Mouse (Mus musculus): ENCODE data around the gene Gm4952. TPM values are rescaled to one million over a fixed set of nuclear protein-coding genes. Genes with fewer than 3 reads are reported as not detected.

Gm4952 gene
- total and polyA plus RNA-seq, 3 experiments, result 0.17 to 0.26 TPM; not detected in 1

GRCm38 (mm10) chr19:12595530-12596289, 4.1 kb upstream of the Gm4952 start:
- Histone ChIP-seq H3K4me1 (ENCODE audit: control insufficient read depth in 1 of 2, insufficient read depth in 2 of 2) (peaks cover 4 to 19% of the 10 kb centered on the region in 2 experiments), H3K79me2 (replicated peaks; ENCODE audit: control insufficient read depth, extremely low read depth, insufficient read depth, poor library complexity, severe bottlenecking) (no peaks in the 10 kb centered on the region), H3K9me3 (replicated peaks; ENCODE audit: low read length) (no peaks in the 10 kb centered on the region), H3K4me2 (ENCODE audit: insufficient read depth, low read depth, poor library complexity, severe bottlenecking) (peak overlapping the region; percentile 47), H3K9ac (ENCODE audit: insufficient read depth, low read depth) (peak overlapping the region; percentile 46), H3K36me3 (replicated peaks in 1 of 2; ENCODE audit: control insufficient read depth in 1 of 2, insufficient read depth in 1 of 2, low read length in 1 of 2) (peaks cover 2 to 15% of the 10 kb centered on the region in 2 experiments), H3K4me3 (replicated peaks in 1 of 3; ENCODE audit: low read depth in 2 of 3, low read length in 2 of 3, poor library complexity in 1 of 3) (peak overlapping the region; percentile 39 to 73 (median 63)), H3K27ac (ENCODE audit: insufficient read depth, low read depth) (no peak overlapping the region; the same call in 1 of the 2 replicates), H3K27me3 (replicated peaks) (no peaks in the 10 kb centered on the region)
- TF ChIP-seq EP300 (IDR thresholded peaks at IDR 0.05; ENCODE audit: low read length) (0 out of 2 replicates have a peak, but pooled peaks have one; percentile 8), RCOR1 (conservative IDR thresholded peaks at IDR 0.05; ENCODE audit: low read depth, low read length) (no peak), MXI1 (IDR thresholded peaks at IDR 0.05; ENCODE audit: low read depth, low read length) (peak; percentile 84; the same call in 1 of the 2 replicates), MYC (IDR thresholded peaks at IDR 0.05; ENCODE audit: low read depth, low read length) (0 out of 2 replicates have a peak, but pooled peaks have one; percentile 24), RAD21 (IDR thresholded peaks at IDR 0.05; ENCODE audit: low read depth, low read length) (peak; percentile 70), CTCF (conservative IDR thresholded peaks at IDR 0.05 in 1 of 2, IDR thresholded peaks at IDR 0.05 in 1 of 2; ENCODE audit: low read depth in 2 of 2, low read length in 2 of 2) (peak in 1 of 2 experiments; percentile 67; a peak in 2 of 4 replicates), SMC3 (IDR thresholded peaks at IDR 0.05; ENCODE audit: low read depth, low read length) (peak; percentile 68), POLR2AphosphoS2 (IDR thresholded peaks at IDR 0.05; ENCODE audit: low read depth, low read length) (no peak), GABPA (IDR thresholded peaks at IDR 0.05; ENCODE audit: insufficient replicate concordance, low read depth, low read length) (no peak), CHD2 (IDR thresholded peaks at IDR 0.05; ENCODE audit: low read length) (no peak), SIN3A (IDR thresholded peaks at IDR 0.05; ENCODE audit: low read length) (peak; percentile 64; the same call in 1 of the 2 replicates), UBTF (IDR thresholded peaks at IDR 0.05; ENCODE audit: low read depth, low read length) (0 out of 2 replicates have a peak, but pooled peaks have one; percentile 42), BHLHE40 (IDR thresholded peaks at IDR 0.05; ENCODE audit: low read depth, low read length) (no peak), MAX (IDR thresholded peaks at IDR 0.05; ENCODE audit: low read length) (peak; percentile 40; the same call in 1 of the 2 replicates)
- peak; percentile 85 for DNase-seq (ENCODE audit: extremely low read depth)
- dilution Hi-C loops (cut with MboI; ENCODE audit: extremely low pct_ligation_motif_present, extremely low pct_unique_long_range_greater_than_20kb, low sequenced_read_pairs) (no loop called here), in situ Hi-C loops (cut with MboI; ENCODE audit: low pct_ligation_motif_present, low pct_unique_long_range_greater_than_20kb, low sequenced_read_pairs) (no loop called here)

GRCm38 (mm10) chr19:12596290-12597072, 3.3 kb upstream of the Gm4952 start:
- Histone ChIP-seq H3K4me1 (ENCODE audit: control insufficient read depth in 1 of 2, insufficient read depth in 2 of 2) (peaks cover 4 to 11% of the 10 kb centered on the region in 2 experiments), H3K9me3 (replicated peaks; ENCODE audit: low read length) (no peaks in the 10 kb centered on the region), H3K9ac (ENCODE audit: insufficient read depth, low read depth) (peak overlapping the region; percentile 46), H3K79me2 (replicated peaks; ENCODE audit: control insufficient read depth, extremely low read depth, insufficient read depth, poor library complexity, severe bottlenecking) (no peaks in the 10 kb centered on the region), H3K4me2 (ENCODE audit: insufficient read depth, low read depth, poor library complexity, severe bottlenecking) (peak overlapping the region; percentile 47), H3K27me3 (replicated peaks) (no peaks in the 10 kb centered on the region), H3K4me3 (replicated peaks in 1 of 3; ENCODE audit: low read depth in 2 of 3, low read length in 2 of 3, poor library complexity in 1 of 3) (peak overlapping the region; percentile 24 to 73 (median 63)), H3K36me3 (replicated peaks in 1 of 2; ENCODE audit: control insufficient read depth in 1 of 2, insufficient read depth in 1 of 2, low read length in 1 of 2) (peaks cover 0 to 8% of the 10 kb centered on the region in 2 experiments), H3K27ac (ENCODE audit: insufficient read depth, low read depth) (no peak overlapping the region)
- DNase-seq (ENCODE audit: extremely low read depth), result no peak
- dilution Hi-C loops (cut with MboI; ENCODE audit: extremely low pct_ligation_motif_present, extremely low pct_unique_long_range_greater_than_20kb, low sequenced_read_pairs) (no loop called here), in situ Hi-C loops (cut with MboI; ENCODE audit: low pct_ligation_motif_present, low pct_unique_long_range_greater_than_20kb, low sequenced_read_pairs) (no loop called here)
- TF ChIP-seq POLR2AphosphoS2 (IDR thresholded peaks at IDR 0.05; ENCODE audit: low read depth, low read length) (no peak), EP300 (IDR thresholded peaks at IDR 0.05; ENCODE audit: low read length) (0 out of 2 replicates have a peak, but pooled peaks have one; percentile 3), MXI1 (IDR thresholded peaks at IDR 0.05; ENCODE audit: low read depth, low read length) (no peak), MYC (IDR thresholded peaks at IDR 0.05; ENCODE audit: low read depth, low read length) (no peak)
